35 mouse cellular contexts compared by ENCODE assay signal in the genomic region with DNA sequence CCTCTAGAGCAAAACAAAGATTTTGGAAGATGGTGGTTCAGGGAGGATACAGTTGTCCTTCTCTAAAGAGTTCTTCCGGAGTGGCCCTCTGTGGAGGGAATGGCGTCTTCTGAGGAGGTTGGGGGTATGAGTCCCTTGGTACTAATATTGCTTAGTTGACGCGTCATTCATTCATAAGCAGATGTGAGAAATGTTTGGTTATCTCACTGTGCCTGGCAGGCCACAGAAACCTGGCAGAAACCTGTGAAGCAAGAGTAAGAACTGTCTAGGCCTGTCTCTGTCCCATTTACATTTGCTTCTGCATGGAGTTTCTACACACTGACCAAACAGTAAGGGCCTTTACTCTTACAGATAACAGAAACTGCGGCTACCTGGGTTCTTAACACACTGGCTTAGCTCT. TPM values are rescaled to one million over a fixed set of nuclear protein-coding genes. Genes with fewer than 3 reads are reported as not detected.
"Had no signal": no experiment of that assay in that cellular context is flagged by ENCODE, and none has a peak within 500 bp of the region (broad histone marks: within the 10 kb centered on the region; RNA-seq: fewer than 3 reads in every experiment).

No protein-coding gene starts in this region.

- ATAC-seq: liver, embryonic 12.5 days; liver, postnatal 0 days; lung, postnatal 0 days; midbrain, embryonic 13.5 days; midbrain, embryonic 15.5 days; midbrain, embryonic 16.5 days had no signal

- DNase-seq: left cerebral cortex, postnatal 4 days; liver; liver, embryonic 13.5 days; liver, postnatal 0 days; lung, adult 18-20 months; lung, adult 2 months; lung, embryonic 14.5 days; lung, postnatal 10 days; lung, postnatal 14 days; lung, postnatal 36 days; lung, postnatal 4 days; midbrain, embryonic 14.5 days had no signal

- H3K9ac ChIP-seq: limb, embryonic 12.5 days; limb, embryonic 13.5 days; limb, embryonic 15.5 days; liver, embryonic 12.5 days; liver, embryonic 14.5 days; liver, embryonic 15.5 days; liver, postnatal 0 days; lung, embryonic 14.5 days; lung, embryonic 15.5 days; midbrain, embryonic 12.5 days; midbrain, embryonic 13.5 days; midbrain, embryonic 15.5 days; neural tube, embryonic 12.5 days had no signal

- H3K27ac ChIP-seq: left cerebral cortex, adult 2 months; limb, embryonic 10.5 days; limb, embryonic 12.5 days; limb, embryonic 13.5 days; limb, embryonic 15.5 days; liver, embryonic 12.5 days; liver, embryonic 13.5 days; liver, embryonic 14.5 days; liver, embryonic 15.5 days; lung, embryonic 15.5 days; macrophage; midbrain, embryonic 10.5 days; midbrain, embryonic 12.5 days; midbrain, embryonic 13.5 days; midbrain, embryonic 15.5 days; neural tube, embryonic 12.5 days had no signal

- H3K27me3 ChIP-seq: limb, embryonic 15.5 days; lung, embryonic 15.5 days had no signal

- H3K4me2 ChIP-seq: limb, embryonic 12.5 days; limb, embryonic 13.5 days; limb, embryonic 15.5 days; liver, embryonic 15.5 days; lung, embryonic 14.5 days; lung, embryonic 15.5 days; midbrain, embryonic 12.5 days; midbrain, embryonic 13.5 days; midbrain, embryonic 15.5 days had no signal

- H3K36me3 ChIP-seq: limb, embryonic 10.5 days; limb, embryonic 12.5 days; limb, embryonic 13.5 days; limb, embryonic 15.5 days; liver, embryonic 12.5 days; liver, embryonic 13.5 days; liver, embryonic 15.5 days; lung, embryonic 15.5 days; midbrain, embryonic 10.5 days; midbrain, embryonic 12.5 days; midbrain, embryonic 13.5 days; midbrain, embryonic 15.5 days; neural tube, embryonic 12.5 days had no signal

- H3K9me3 ChIP-seq: limb, embryonic 10.5 days; limb, embryonic 12.5 days; limb, embryonic 13.5 days; limb, embryonic 15.5 days; liver, embryonic 12.5 days; liver, embryonic 13.5 days; liver, embryonic 15.5 days; lung, embryonic 15.5 days; midbrain, embryonic 10.5 days; midbrain, embryonic 12.5 days; midbrain, embryonic 13.5 days; midbrain, embryonic 15.5 days; neural tube, embryonic 12.5 days had no signal

- H3K4me3 ChIP-seq: left cerebral cortex, adult 2 months; limb, embryonic 10.5 days; limb, embryonic 13.5 days; limb, embryonic 15.5 days; liver, embryonic 12.5 days; liver, embryonic 13.5 days; liver, embryonic 15.5 days; lung, embryonic 15.5 days; midbrain, embryonic 10.5 days; midbrain, embryonic 12.5 days; midbrain, embryonic 13.5 days; midbrain, embryonic 15.5 days; myocyte; neural tube, embryonic 12.5 days had no signal

RNA-seq across cellular contexts. Expression of gene Ankrd35, which starts 1.6 kb away (rescaled TPM):
- total RNA-seq: liver, adult 2 months; megakaryocyte progenitor cell, adult 5-6 weeks; megakaryocyte-erythroid progenitor cell, adult 5-6 weeks had no signal

RNA-seq across cellular contexts. Expression of gene Gm42957, which starts 36.2 kb away (rescaled TPM):
- total RNA-seq: monocyte, adult 5-6 weeks had no signal
- polyA plus RNA-seq: liver, adult 2 months; liver, embryonic 15.5 days; liver, postnatal 0 days; lung, postnatal 0 days; macrophage; midbrain, embryonic 12.5 days; midbrain, embryonic 14.5 days; neural tube, embryonic 11.5 days had no signal
